Comparison of ENCODE assay signal across 21 mouse cellular contexts in genomic region chr16:43172912-43173311, GRCm38 (mm10).
DNase-seq lines count a peak whose midpoint lies in the region; ATAC-seq and TF ChIP-seq lines count a peak whose summit lies in the region.
"Had no signal": no experiment of that assay in that cellular context is flagged by ENCODE, and none has a peak within 500 bp of the region (broad histone marks: within the 10 kb centered on the region; RNA-seq: fewer than 3 reads in every experiment).

No protein-coding gene starts in this region.

- H3K4me1 ChIP-seq in forebrain, embryonic 14.5 days (ENCODE audit: control insufficient read depth, insufficient read depth, low read length), result no peaks in the 10 kb centered on the region; the same call in 1 of the 2 replicates
- no peaks in the 10 kb centered on the region for H3K4me1 ChIP-seq in forebrain, embryonic 12.5 days
- no peaks in the 10 kb centered on the region for H3K4me1 ChIP-seq in midbrain, embryonic 15.5 days
- no peaks in the 10 kb centered on the region for H3K4me1 ChIP-seq in midbrain, embryonic 14.5 days (ENCODE audit: control insufficient read depth, insufficient read depth, low read length)
- no peaks in the 10 kb centered on the region for H3K4me1 ChIP-seq in intestine, postnatal 0 days (replicated peaks; ENCODE audit: control insufficient read depth, insufficient read depth, low read length)
- H3K4me1 ChIP-seq: embryonic facial prominence, embryonic 13.5 days; heart, embryonic 15.5 days; intestine, embryonic 15.5 days; limb, embryonic 13.5 days; liver, embryonic 15.5 days; megakaryocyte, embryonic 14.5 days; neural tube, embryonic 12.5 days had no signal

- no peaks in the 10 kb centered on the region for H3K9me3 ChIP-seq in forebrain, embryonic 14.5 days (replicated peaks; ENCODE audit: control insufficient read depth, low read length)
- H3K9me3 ChIP-seq in forebrain, embryonic 12.5 days, result no peaks in the 10 kb centered on the region
- no peaks in the 10 kb centered on the region for H3K9me3 ChIP-seq in midbrain, embryonic 15.5 days
- H3K9me3 ChIP-seq in midbrain, embryonic 14.5 days (ENCODE audit: control insufficient read depth, low read length), result no peaks in the 10 kb centered on the region
- no peaks in the 10 kb centered on the region for H3K9me3 ChIP-seq in intestine, postnatal 0 days (ENCODE audit: control insufficient read depth)
- H3K9me3 ChIP-seq: embryonic facial prominence, embryonic 13.5 days; heart, embryonic 15.5 days; intestine, embryonic 15.5 days; limb, embryonic 13.5 days; liver, embryonic 15.5 days; megakaryocyte, embryonic 14.5 days; neural tube, embryonic 12.5 days had no signal

- DNase-seq in forebrain, embryonic 14.5 days (ENCODE audit: low spot score), result peak; percentile 60
- no peak for DNase-seq in midbrain, embryonic 14.5 days
- peak; percentile 65 for DNase-seq in cerebellum, adult 8-10 months
- DNase-seq in left cerebral cortex, adult 2 months (ENCODE audit: extremely low spot score in 1 of 2, low spot score in 2 of 2), result no peak
- DNase-seq: heart, adult 2 months; lung, postnatal 10 days; right cerebral cortex, postnatal 25 days had no signal

- WGBS in forebrain, embryonic 14.5 days, result 11% methylated on average over 1 of the region's 1 CpGs
- 40% methylated on average over 1 of the region's 1 CpGs for WGBS in forebrain, embryonic 12.5 days
- WGBS in midbrain, embryonic 15.5 days, result 35% methylated on average over 1 of the region's 1 CpGs
- 13% methylated on average over 1 of the region's 1 CpGs for WGBS in midbrain, embryonic 14.5 days
- 79% methylated on average over 1 of the region's 1 CpGs for WGBS in intestine, postnatal 0 days

- no peak overlapping the region for H3K27ac ChIP-seq in forebrain, embryonic 14.5 days (ENCODE audit: low read depth, low read length)
- no peak overlapping the region for H3K27ac ChIP-seq in forebrain, embryonic 12.5 days
- no peak overlapping the region for H3K27ac ChIP-seq in midbrain, embryonic 15.5 days
- no peak overlapping the region for H3K27ac ChIP-seq in midbrain, embryonic 14.5 days (replicated peaks; ENCODE audit: low read depth, low read length)
- no peak overlapping the region for H3K27ac ChIP-seq in intestine, postnatal 0 days (ENCODE audit: low read depth, low read length)
- no peak overlapping the region for H3K27ac ChIP-seq in left cerebral cortex, adult 2 months
- H3K27ac ChIP-seq: embryonic facial prominence, embryonic 13.5 days; heart, adult 2 months; heart, embryonic 15.5 days; intestine, embryonic 15.5 days; kidney, postnatal 0 days; limb, embryonic 13.5 days; liver, embryonic 15.5 days; neural tube, embryonic 12.5 days; stomach, postnatal 0 days had no signal

- H3K27me3 ChIP-seq in forebrain, embryonic 14.5 days (replicated peaks; ENCODE audit: control insufficient read depth, insufficient read depth, low read length), result no peaks in the 10 kb centered on the region
- H3K27me3 ChIP-seq in forebrain, embryonic 12.5 days, result no peaks in the 10 kb centered on the region
- H3K27me3 ChIP-seq in midbrain, embryonic 15.5 days (replicated peaks), result no peaks in the 10 kb centered on the region
- no peaks in the 10 kb centered on the region for H3K27me3 ChIP-seq in midbrain, embryonic 14.5 days (ENCODE audit: control insufficient read depth, insufficient read depth, low read length)
- no peaks in the 10 kb centered on the region for H3K27me3 ChIP-seq in intestine, postnatal 0 days (replicated peaks; ENCODE audit: control insufficient read depth, insufficient read depth, low read length)
- H3K27me3 ChIP-seq: embryonic facial prominence, embryonic 13.5 days; heart, embryonic 15.5 days; intestine, embryonic 15.5 days; limb, embryonic 13.5 days; liver, embryonic 15.5 days; megakaryocyte, embryonic 14.5 days; neural tube, embryonic 12.5 days; Patski had no signal

- no peak for TF ChIP-seq CTCF in intestine, postnatal 0 days (IDR thresholded peaks at IDR 0.05; ENCODE audit: low read depth)
- no peak for TF ChIP-seq CTCF in left cerebral cortex, adult 2 months (IDR thresholded peaks at IDR 0.05)

- ATAC-seq in forebrain, embryonic 14.5 days, result peak; percentile 77
- ATAC-seq in forebrain, embryonic 12.5 days (ENCODE audit: low FRiP score), result no peak
- ATAC-seq in midbrain, embryonic 15.5 days (replicated peaks), result 0 out of 2 replicates have a peak, but pooled peaks have one; percentile 33
- no peak for ATAC-seq in midbrain, embryonic 14.5 days (ENCODE audit: low FRiP score, low TSS enrichment)
- ATAC-seq in intestine, postnatal 0 days, result no peak
- ATAC-seq: activated CD4-positive, CD25-positive, alpha-beta regulatory T cell, adult 4 months; intestine, embryonic 15.5 days; Patski had no signal

- H3K36me3 ChIP-seq in forebrain, embryonic 14.5 days (ENCODE audit: control insufficient read depth, insufficient read depth, low read length), result no peaks in the 10 kb centered on the region
- H3K36me3 ChIP-seq in forebrain, embryonic 12.5 days (replicated peaks), result no peaks in the 10 kb centered on the region
- no peaks in the 10 kb centered on the region for H3K36me3 ChIP-seq in midbrain, embryonic 15.5 days (replicated peaks)
- H3K36me3 ChIP-seq in midbrain, embryonic 14.5 days (ENCODE audit: control insufficient read depth, insufficient read depth, low read length), result no peaks in the 10 kb centered on the region
- H3K36me3 ChIP-seq in intestine, postnatal 0 days (ENCODE audit: control insufficient read depth, insufficient read depth), result no peaks in the 10 kb centered on the region
- H3K36me3 ChIP-seq: embryonic facial prominence, embryonic 13.5 days; heart, embryonic 15.5 days; intestine, embryonic 15.5 days; limb, embryonic 13.5 days; liver, embryonic 15.5 days; neural tube, embryonic 12.5 days had no signal

- H3K4me3 ChIP-seq in forebrain, embryonic 14.5 days (ENCODE audit: low read depth, low read length), result no peak overlapping the region
- no peak overlapping the region for H3K4me3 ChIP-seq in forebrain, embryonic 12.5 days (replicated peaks)
- no peak overlapping the region for H3K4me3 ChIP-seq in midbrain, embryonic 15.5 days
- no peak overlapping the region for H3K4me3 ChIP-seq in midbrain, embryonic 14.5 days (replicated peaks; ENCODE audit: low read depth, low read length)
- H3K4me3 ChIP-seq in intestine, postnatal 0 days (ENCODE audit: low read depth, low read length), result no peak overlapping the region
- H3K4me3 ChIP-seq in left cerebral cortex, adult 2 months, result no peak overlapping the region
- H3K4me3 ChIP-seq: embryonic facial prominence, embryonic 13.5 days; heart, adult 2 months; heart, embryonic 15.5 days; intestine, embryonic 15.5 days; limb, embryonic 13.5 days; liver, embryonic 15.5 days; megakaryocyte, embryonic 14.5 days; neural tube, embryonic 12.5 days had no signal

- intact Hi-C loops in left cerebral cortex, adult 2 months (cut with DNase I), result loop anchor here (10.0 kb wide), 1 partner anchor 402 kb away; no protein-coding TSS in a partner anchor

- H3K4me2 ChIP-seq in forebrain, embryonic 14.5 days (ENCODE audit: low read length), result no peak overlapping the region
- H3K4me2 ChIP-seq in forebrain, embryonic 12.5 days, result no peak overlapping the region
- no peak overlapping the region for H3K4me2 ChIP-seq in midbrain, embryonic 15.5 days
- no peak overlapping the region for H3K4me2 ChIP-seq in midbrain, embryonic 14.5 days (ENCODE audit: low read length)
- no peak overlapping the region for H3K4me2 ChIP-seq in intestine, postnatal 0 days (replicated peaks; ENCODE audit: low read depth)
- H3K4me2 ChIP-seq: embryonic facial prominence, embryonic 13.5 days; heart, embryonic 15.5 days; intestine, embryonic 15.5 days; limb, embryonic 13.5 days; liver, embryonic 15.5 days; neural tube, embryonic 12.5 days had no signal

- H3K9ac ChIP-seq in forebrain, embryonic 14.5 days (ENCODE audit: low read length), result no peak overlapping the region
- no peak overlapping the region for H3K9ac ChIP-seq in forebrain, embryonic 12.5 days
- no peak overlapping the region for H3K9ac ChIP-seq in midbrain, embryonic 15.5 days
- no peak overlapping the region for H3K9ac ChIP-seq in midbrain, embryonic 14.5 days (replicated peaks; ENCODE audit: low read length)
- H3K9ac ChIP-seq in intestine, postnatal 0 days (ENCODE audit: low read depth, low read length), result no peak overlapping the region
- H3K9ac ChIP-seq: embryonic facial prominence, embryonic 13.5 days; heart, embryonic 15.5 days; intestine, embryonic 15.5 days; limb, embryonic 13.5 days; liver, embryonic 15.5 days; neural tube, embryonic 12.5 days had no signal

Comparison
In these comparisons a context has a peak if more than half of its experiments do, and no peak if none do; other contexts are left out.
1. ATAC-seq: peak in forebrain, embryonic 14.5 days (single experiment) and midbrain, embryonic 15.5 days (single experiment); none in forebrain, embryonic 12.5 days (single experiment), midbrain, embryonic 14.5 days (single experiment) and intestine, postnatal 0 days (single experiment).
2. DNase-seq: peak in forebrain, embryonic 14.5 days (single experiment) and cerebellum, adult 8-10 months (single experiment); none in midbrain, embryonic 14.5 days (single experiment) and left cerebral cortex, adult 2 months (0 of 2).